In the genomic region with DNA sequence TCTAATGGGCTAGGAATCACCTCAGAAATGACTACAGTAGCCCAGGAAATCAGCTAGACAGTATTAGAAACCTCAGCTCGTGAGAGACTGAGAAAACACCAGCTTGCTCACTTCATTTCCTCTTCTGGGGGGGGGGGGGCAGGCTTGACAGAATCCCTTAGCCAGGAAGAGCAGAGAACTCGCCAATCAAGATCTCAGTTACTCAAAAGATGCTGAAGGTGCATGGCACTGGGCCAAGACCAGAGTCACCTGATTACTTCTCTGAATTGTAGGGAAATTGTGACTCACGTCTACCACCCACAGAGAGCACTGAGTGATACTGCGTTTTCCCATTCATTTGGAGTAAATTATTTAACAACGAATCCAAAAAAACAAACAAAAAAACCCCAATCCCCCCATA, we compare ENCODE assay signal across 9 mouse cellular contexts. TPM values are rescaled to one million over a fixed set of nuclear protein-coding genes. Genes with fewer than 3 reads are reported as not detected.
DNase-seq lines count a peak whose midpoint lies in the region; ATAC-seq and TF ChIP-seq lines count a peak whose summit lies in the region.
"Had no signal": no experiment of that assay in that cellular context is flagged by ENCODE, and none has a peak within 500 bp of the region (broad histone marks: within the 10 kb centered on the region; RNA-seq: fewer than 3 reads in every experiment).

No protein-coding gene starts in this region.

- no peak overlapping the region for H3K27ac ChIP-seq in limb, embryonic 14.5 days (replicated peaks; ENCODE audit: low read depth, low read length)
- no peak overlapping the region for H3K27ac ChIP-seq in limb, embryonic 10.5 days
- H3K27ac ChIP-seq in midbrain, embryonic 10.5 days (replicated peaks), result no peak overlapping the region
- H3K27ac ChIP-seq in midbrain, embryonic 15.5 days, result no peak overlapping the region
- no peak overlapping the region for H3K27ac ChIP-seq in hindbrain, embryonic 16.5 days (ENCODE audit: low read depth, low read length)
- H3K27ac ChIP-seq: limb, embryonic 15.5 days had no signal

- no peak overlapping the region for H3K4me3 ChIP-seq in limb, embryonic 14.5 days (replicated peaks; ENCODE audit: low read length)
- H3K4me3 ChIP-seq in limb, embryonic 10.5 days, result no peak overlapping the region
- no peak overlapping the region for H3K4me3 ChIP-seq in midbrain, embryonic 10.5 days
- H3K4me3 ChIP-seq in midbrain, embryonic 15.5 days, result no peak overlapping the region
- no peak overlapping the region for H3K4me3 ChIP-seq in hindbrain, embryonic 16.5 days (ENCODE audit: low read length)
- H3K4me3 ChIP-seq: limb, embryonic 15.5 days had no signal

- H3K36me3 ChIP-seq in limb, embryonic 14.5 days (ENCODE audit: control insufficient read depth, insufficient read depth, low read length), result no peaks in the 10 kb centered on the region
- no peaks in the 10 kb centered on the region for H3K36me3 ChIP-seq in limb, embryonic 10.5 days
- no peaks in the 10 kb centered on the region for H3K36me3 ChIP-seq in midbrain, embryonic 10.5 days
- H3K36me3 ChIP-seq in midbrain, embryonic 15.5 days (replicated peaks), result no peaks in the 10 kb centered on the region
- 0 out of 2 replicates have a peak, but pooled peaks cover under 1% of the 10 kb centered on the region for H3K36me3 ChIP-seq in hindbrain, embryonic 16.5 days (ENCODE audit: control insufficient read depth, insufficient read depth, low read length)

- ATAC-seq in limb, embryonic 14.5 days (ENCODE audit: low FRiP score, low read depth), result no peak
- ATAC-seq in CD4-positive, CD25-positive, alpha-beta regulatory T cell, adult 4 months, result peak; percentile 90
- no peak for ATAC-seq in midbrain, embryonic 15.5 days (replicated peaks)
- ATAC-seq in hindbrain, embryonic 16.5 days, result no peak

- WGBS in limb, embryonic 14.5 days, result 43% methylated on average over 5 of the region's 5 CpGs
- 74% methylated on average over 5 of the region's 5 CpGs for WGBS in limb, embryonic 10.5 days
- 75% methylated on average over 5 of the region's 5 CpGs for WGBS in midbrain, embryonic 10.5 days
- WGBS in midbrain, embryonic 15.5 days, result 66% methylated on average over 5 of the region's 5 CpGs
- 45% methylated on average over 5 of the region's 5 CpGs for WGBS in hindbrain, embryonic 16.5 days

- H3K9ac ChIP-seq in limb, embryonic 14.5 days (ENCODE audit: low read depth, low read length, severe bottlenecking), result no peak overlapping the region
- no peak overlapping the region for H3K9ac ChIP-seq in midbrain, embryonic 15.5 days
- no peak overlapping the region for H3K9ac ChIP-seq in hindbrain, embryonic 16.5 days (ENCODE audit: low read depth, low read length)
- H3K9ac ChIP-seq: limb, embryonic 15.5 days had no signal

- TF ChIP-seq POLR2A in limb, embryonic 14.5 days (IDR thresholded peaks at IDR 0.05; ENCODE audit: borderline replicate concordance, extremely low read depth, insufficient read depth, insufficient read length), result no peak

- peak; percentile 52 for DNase-seq in limb, embryonic 14.5 days (ENCODE audit: low spot score)
- no peak for DNase-seq in limb, embryonic 10.5 days (ENCODE audit: low spot score)
- DNase-seq in c-Kit-positive CD71-negative TER-119-negative erythroid progenitor cells, embryonic 14.5 days (ENCODE audit: low read depth), result peak; percentile 43
- peak; percentile 53 for DNase-seq in lung, postnatal 36 days
- DNase-seq in midbrain, embryonic 10.5 days (ENCODE audit: low spot score), result no peak

- H3K4me2 ChIP-seq in limb, embryonic 14.5 days (replicated peaks; ENCODE audit: low read depth, low read length, severe bottlenecking), result no peak overlapping the region
- no peak overlapping the region for H3K4me2 ChIP-seq in midbrain, embryonic 15.5 days
- H3K4me2 ChIP-seq in hindbrain, embryonic 16.5 days (ENCODE audit: low read length), result no peak overlapping the region
- H3K4me2 ChIP-seq: limb, embryonic 15.5 days had no signal

- no peaks in the 10 kb centered on the region for H3K9me3 ChIP-seq in limb, embryonic 14.5 days (ENCODE audit: control insufficient read depth, low read length)
- no peaks in the 10 kb centered on the region for H3K9me3 ChIP-seq in limb, embryonic 10.5 days (replicated peaks)
- no peaks in the 10 kb centered on the region; the same call in 1 of the 2 replicates for H3K9me3 ChIP-seq in midbrain, embryonic 10.5 days (replicated peaks)
- H3K9me3 ChIP-seq in midbrain, embryonic 15.5 days, result no peaks in the 10 kb centered on the region
- no peaks in the 10 kb centered on the region for H3K9me3 ChIP-seq in hindbrain, embryonic 16.5 days (ENCODE audit: control insufficient read depth, low read length)
- H3K9me3 ChIP-seq: limb, embryonic 15.5 days had no signal

- H3K4me1 ChIP-seq in limb, embryonic 14.5 days (ENCODE audit: control insufficient read depth, insufficient read depth, low read length), result no peaks in the 10 kb centered on the region
- no peaks in the 10 kb centered on the region for H3K4me1 ChIP-seq in limb, embryonic 10.5 days
- H3K4me1 ChIP-seq in midbrain, embryonic 10.5 days, result peaks cover 6% of the 10 kb centered on the region; the same call in 1 of the 2 replicates
- H3K4me1 ChIP-seq in midbrain, embryonic 15.5 days, result no peaks in the 10 kb centered on the region
- no peaks in the 10 kb centered on the region for H3K4me1 ChIP-seq in hindbrain, embryonic 16.5 days (ENCODE audit: control insufficient read depth, insufficient read depth, low read depth, low read length)
- H3K4me1 ChIP-seq: limb, embryonic 15.5 days had no signal

- no peaks in the 10 kb centered on the region for H3K27me3 ChIP-seq in limb, embryonic 14.5 days (ENCODE audit: control insufficient read depth, insufficient read depth, low read length)
- no peaks in the 10 kb centered on the region for H3K27me3 ChIP-seq in limb, embryonic 10.5 days (ENCODE audit: low read depth, poor library complexity, severe bottlenecking)
- H3K27me3 ChIP-seq in midbrain, embryonic 10.5 days (ENCODE audit: low read depth, poor library complexity, severe bottlenecking), result peaks cover 3% of the 10 kb centered on the region; the same call in 1 of the 2 replicates
- no peaks in the 10 kb centered on the region for H3K27me3 ChIP-seq in midbrain, embryonic 15.5 days (replicated peaks)
- H3K27me3 ChIP-seq in hindbrain, embryonic 16.5 days (replicated peaks; ENCODE audit: control insufficient read depth, insufficient read depth, low read length), result no peaks in the 10 kb centered on the region
- H3K27me3 ChIP-seq: limb, embryonic 15.5 days had no signal

RNA-seq across cellular contexts. Expression of gene Ncmap, which starts 8.2 kb away (rescaled TPM):
- polyA plus RNA-seq in limb, embryonic 14.5 days (2012; rRNA removed), result 20.9 and 30.3 TPM in 2 replicates
- 11.9 and 12.8 TPM in 2 replicates for polyA plus RNA-seq in limb, embryonic 14.5 days (2014; fragmentation: Nextera tagmentation; extraction: Ambion mirVana)
- 0.35 TPM in 1 of 2 replicates, not detected in the other for polyA plus RNA-seq in limb, embryonic 10.5 days (2016; fragmentation: Nextera tagmentation; extraction: Ambion mirVana)
- polyA plus RNA-seq in CD4-positive, CD25-positive, alpha-beta regulatory T cell, adult 4 months (2017; shearing (Covaris generic)), result 10 to 100 TPM; 68.5 to 95.2 TPM
- polyA plus RNA-seq in midbrain, embryonic 10.5 days (2016; fragmentation: Nextera tagmentation; extraction: Ambion mirVana), result 0.36 and 0.57 TPM in 2 replicates
- 1.1 and 1.2 TPM in 2 replicates for polyA plus RNA-seq in midbrain, embryonic 15.5 days (2015; fragmentation: Nextera tagmentation; extraction: Ambion mirVana)
- 0.94 and 1.0 TPM in 2 replicates for polyA plus RNA-seq in hindbrain, embryonic 16.5 days (2015; fragmentation: Nextera tagmentation; extraction: Ambion mirVana)

RNA-seq across cellular contexts. Expression of gene Rcan3, which starts 27.5 kb away (rescaled TPM):
- 16.1 and 18.0 TPM in 2 replicates for polyA plus RNA-seq in limb, embryonic 14.5 days (2012; rRNA removed)
- 14.0 and 17.3 TPM in 2 replicates for polyA plus RNA-seq in limb, embryonic 14.5 days (2014; fragmentation: Nextera tagmentation; extraction: Ambion mirVana)
- polyA plus RNA-seq in limb, embryonic 10.5 days (2016; fragmentation: Nextera tagmentation; extraction: Ambion mirVana), result 6.4 and 6.7 TPM in 2 replicates
- polyA plus RNA-seq in CD4-positive, CD25-positive, alpha-beta regulatory T cell, adult 4 months (2017; shearing (Covaris generic)), result 10 to 100 TPM; 15.0 to 16.0 TPM
- 9.4 and 10.3 TPM in 2 replicates for polyA plus RNA-seq in midbrain, embryonic 10.5 days (2016; fragmentation: Nextera tagmentation; extraction: Ambion mirVana)
- 53.0 and 54.1 TPM in 2 replicates for polyA plus RNA-seq in midbrain, embryonic 15.5 days (2015; fragmentation: Nextera tagmentation; extraction: Ambion mirVana)
- polyA plus RNA-seq in hindbrain, embryonic 16.5 days (2015; fragmentation: Nextera tagmentation; extraction: Ambion mirVana), result 52.8 and 54.1 TPM in 2 replicates

RNA-seq across cellular contexts. Expression of gene Srrm1, which starts 53.1 kb away (rescaled TPM):
- 158 and 197 TPM in 2 replicates for polyA plus RNA-seq in limb, embryonic 14.5 days (2012; rRNA removed)
- 176 and 202 TPM in 2 replicates for polyA plus RNA-seq in limb, embryonic 14.5 days (2014; fragmentation: Nextera tagmentation; extraction: Ambion mirVana)
- polyA plus RNA-seq in limb, embryonic 10.5 days (2016; fragmentation: Nextera tagmentation; extraction: Ambion mirVana), result 233 TPM in 2 replicates
- polyA plus RNA-seq in CD4-positive, CD25-positive, alpha-beta regulatory T cell, adult 4 months (2017; shearing (Covaris generic)), result 100 to 1,000 TPM; 229 to 232 TPM
- 222 and 230 TPM in 2 replicates for polyA plus RNA-seq in midbrain, embryonic 10.5 days (2016; fragmentation: Nextera tagmentation; extraction: Ambion mirVana)
- polyA plus RNA-seq in midbrain, embryonic 15.5 days (2015; fragmentation: Nextera tagmentation; extraction: Ambion mirVana), result 169 and 185 TPM in 2 replicates
- polyA plus RNA-seq in hindbrain, embryonic 16.5 days (2015; fragmentation: Nextera tagmentation; extraction: Ambion mirVana), result 151 and 163 TPM in 2 replicates

Comparison
In these comparisons a context has a peak if more than half of its experiments do, and no peak if none do; other contexts are left out.
1. DNase-seq: peak in limb, embryonic 14.5 days (single experiment), c-Kit-positive CD71-negative TER-119-negative erythroid progenitor cells, embryonic 14.5 days (single experiment) and lung, postnatal 36 days (single experiment); none in limb, embryonic 10.5 days (single experiment) and midbrain, embryonic 10.5 days (single experiment).